In genomic region chr11:77950125-77950685, GRCm38 (mm10) we compare ENCODE assay signal across 23 mouse cellular contexts. TPM values are rescaled to one million over a fixed set of nuclear protein-coding genes. Genes with fewer than 3 reads are reported as not detected.
A peak's percentile ranks its signal among the peaks of the same experiment; 100 is the strongest.
DNase-seq lines count a peak whose midpoint lies in the region; ATAC-seq and TF ChIP-seq lines count a peak whose summit lies in the region.
"Had no signal": no experiment of that assay in that cellular context is flagged by ENCODE, and none has a peak within 500 bp of the region (broad histone marks: within the 10 kb centered on the region; RNA-seq: fewer than 3 reads in every experiment).

No protein-coding gene starts in this region.

- intact Hi-C loops in heart, postnatal 36 days (cut with DNase I) = no loop called here

- H3K4me3 ChIP-seq in cerebellum, adult 2 months (replicated peaks; ENCODE audit: insufficient read depth, low read depth, low read length) = no peak overlapping the region
- no peak overlapping the region for H3K4me3 ChIP-seq in forebrain, embryonic 13.5 days
- H3K4me3 ChIP-seq in forebrain, embryonic 10.5 days = no peak overlapping the region
- H3K4me3 ChIP-seq in hindbrain, postnatal 0 days (ENCODE audit: low read length) = no peak overlapping the region
- H3K4me3 ChIP-seq in hindbrain, embryonic 10.5 days = no peak overlapping the region
- H3K4me3 ChIP-seq: embryonic facial prominence, embryonic 12.5 days; heart, embryonic 13.5 days; hindbrain, embryonic 13.5 days had no signal

- H3K27me3 ChIP-seq in cerebellum, adult 2 months (ENCODE audit: control insufficient read depth, insufficient read depth, low read length) = no peaks in the 10 kb centered on the region
- H3K27me3 ChIP-seq in forebrain, embryonic 13.5 days = peaks cover 56% of the 10 kb centered on the region
- H3K27me3 ChIP-seq in forebrain, embryonic 10.5 days (ENCODE audit: poor library complexity, severe bottlenecking) = peaks cover 97% of the 10 kb centered on the region
- no peaks in the 10 kb centered on the region for H3K27me3 ChIP-seq in hindbrain, postnatal 0 days (ENCODE audit: insufficient read depth, low read length)
- H3K27me3 ChIP-seq in hindbrain, embryonic 10.5 days (ENCODE audit: insufficient read depth, poor library complexity, severe bottlenecking) = peaks cover 94% of the 10 kb centered on the region

- H3K9ac ChIP-seq in forebrain, embryonic 13.5 days = no peak overlapping the region
- no peak overlapping the region for H3K9ac ChIP-seq in hindbrain, postnatal 0 days (replicated peaks; ENCODE audit: low read length)
- H3K9ac ChIP-seq: embryonic facial prominence, embryonic 12.5 days; heart, embryonic 13.5 days; hindbrain, embryonic 13.5 days had no signal

- no peak for TF ChIP-seq POLR2A in cerebellum, adult 2 months (IDR thresholded peaks at IDR 0.05; ENCODE audit: borderline replicate concordance, insufficient read depth, low read length)

- H3K4me1 ChIP-seq in cerebellum, adult 2 months (ENCODE audit: control insufficient read depth, insufficient read depth, low read length) = peaks cover 38% of the 10 kb centered on the region
- peaks cover 66% of the 10 kb centered on the region for H3K4me1 ChIP-seq in forebrain, embryonic 13.5 days
- peaks cover 34% of the 10 kb centered on the region for H3K4me1 ChIP-seq in forebrain, embryonic 10.5 days
- H3K4me1 ChIP-seq in hindbrain, postnatal 0 days (ENCODE audit: insufficient read depth, low read length) = peaks cover 12% of the 10 kb centered on the region; the same call in 1 of the 2 replicates
- peaks cover 17% of the 10 kb centered on the region for H3K4me1 ChIP-seq in hindbrain, embryonic 10.5 days (replicated peaks)
- H3K4me1 ChIP-seq: heart, embryonic 13.5 days had no signal

- 0 out of 2 replicates have a peak overlapping the region, but pooled peaks have one; percentile 23 for H3K27ac ChIP-seq in cerebellum, adult 2 months (ENCODE audit: insufficient read depth, low read length)
- H3K27ac ChIP-seq in forebrain, embryonic 13.5 days = peak overlapping the region; percentile 65
- no peak overlapping the region for H3K27ac ChIP-seq in forebrain, embryonic 10.5 days
- H3K27ac ChIP-seq in hindbrain, postnatal 0 days = peak overlapping the region; percentile 32; the same call in 1 of the 2 replicates
- no peak overlapping the region for H3K27ac ChIP-seq in hindbrain, embryonic 10.5 days
- H3K27ac ChIP-seq: embryonic facial prominence, embryonic 12.5 days; heart, embryonic 13.5 days had no signal

- no peak for TF ChIP-seq CTCF in cerebellum, adult 2 months (IDR thresholded peaks at IDR 0.05; ENCODE audit: borderline replicate concordance, insufficient read depth, low read depth, low read length)
- no peak for TF ChIP-seq CTCF in hindbrain, postnatal 0 days (IDR thresholded peaks at IDR 0.05; ENCODE audit: low read depth)

- 18% methylated on average over 12 of the region's 12 CpGs for WGBS in cerebellum, adult 2 months
- 33% methylated on average over 12 of the region's 12 CpGs for WGBS in forebrain, embryonic 13.5 days
- 33% methylated on average over 12 of the region's 12 CpGs for WGBS in forebrain, embryonic 10.5 days
- 33% methylated on average over 12 of the region's 12 CpGs for WGBS in hindbrain, postnatal 0 days
- 32% methylated on average over 12 of the region's 12 CpGs for WGBS in hindbrain, embryonic 10.5 days

- H3K9me3 ChIP-seq in forebrain, embryonic 13.5 days (replicated peaks) = no peaks in the 10 kb centered on the region
- H3K9me3 ChIP-seq in forebrain, embryonic 10.5 days = no peaks in the 10 kb centered on the region
- H3K9me3 ChIP-seq in hindbrain, postnatal 0 days (ENCODE audit: low read length) = no peaks in the 10 kb centered on the region
- H3K9me3 ChIP-seq in hindbrain, embryonic 10.5 days = no peaks in the 10 kb centered on the region
- H3K9me3 ChIP-seq: embryonic facial prominence, embryonic 12.5 days; heart, embryonic 13.5 days; hindbrain, embryonic 13.5 days had no signal

- H3K4me2 ChIP-seq in forebrain, embryonic 13.5 days = peak overlapping the region; percentile 15
- no peak overlapping the region for H3K4me2 ChIP-seq in hindbrain, postnatal 0 days (ENCODE audit: low read depth, low read length)
- H3K4me2 ChIP-seq: embryonic facial prominence, embryonic 12.5 days; heart, embryonic 13.5 days; hindbrain, embryonic 13.5 days had no signal

- no peak for ATAC-seq in forebrain, embryonic 13.5 days
- peak; percentile 13; the same call in 1 of the 2 replicates for ATAC-seq in hindbrain, postnatal 0 days
- ATAC-seq: activated CD4-positive, CD25-positive, alpha-beta regulatory T cell, adult 4 months; CD4-positive, CD25-positive, alpha-beta regulatory T cell, adult 4 months; inflammation-experienced regulatory T-cells, adult 6 months; intestine, postnatal 0 days; Patski had no signal

- H3K36me3 ChIP-seq in forebrain, embryonic 13.5 days (ENCODE audit: poor library complexity, severe bottlenecking) = peaks cover 25% of the 10 kb centered on the region
- no peaks in the 10 kb centered on the region for H3K36me3 ChIP-seq in forebrain, embryonic 10.5 days (replicated peaks)
- H3K36me3 ChIP-seq in hindbrain, postnatal 0 days (ENCODE audit: insufficient read depth, low read length) = no peaks in the 10 kb centered on the region
- no peaks in the 10 kb centered on the region for H3K36me3 ChIP-seq in hindbrain, embryonic 10.5 days
- H3K36me3 ChIP-seq: embryonic facial prominence, embryonic 12.5 days; heart, embryonic 13.5 days had no signal

- no peak for DNase-seq in cerebellum, adult 2 months
- DNase-seq in cerebellum, adult 11-12 months = no peak
- no peak for DNase-seq in forebrain, embryonic 10.5 days (ENCODE audit: extremely low spot score, low spot score)
- DNase-seq in hindbrain, postnatal 0 days (ENCODE audit: low spot score) = no peak
- DNase-seq in hindbrain, embryonic 10.5 days (ENCODE audit: low spot score) = no peak
- no peak for DNase-seq in heart, postnatal 36 days
- DNase-seq: adrenal gland, postnatal 14 days; B cell, adult 2 months; gastrocnemius, postnatal 36 days; heart, adult 11 months; heart, postnatal 4 days; kidney, adult 9 months had no signal

RNA-seq across cellular contexts. Expression of gene Sez6, which starts 19.6 kb away (rescaled TPM):
- polyA plus RNA-seq in cerebellum, adult 2 months (2012; rRNA removed) = 71.0 and 76.9 TPM in 2 replicates
- polyA plus RNA-seq in forebrain, embryonic 13.5 days (2015; fragmentation: Nextera tagmentation; extraction: Ambion mirVana) = 141 and 165 TPM in 2 replicates
- polyA plus RNA-seq in forebrain, embryonic 10.5 days (2016; fragmentation: Nextera tagmentation; extraction: Ambion mirVana) = 2.8 and 4.3 TPM in 2 replicates
- 175 and 177 TPM in 2 replicates for total RNA-seq in hindbrain, postnatal 0 days (2014; rRNA removed)
- 113 and 127 TPM in 2 replicates for polyA plus RNA-seq in hindbrain, postnatal 0 days (2015; fragmentation: Nextera tagmentation; extraction: Ambion mirVana)
- 8.8 and 19.3 TPM in 2 replicates for polyA plus RNA-seq in hindbrain, embryonic 10.5 days (2016; fragmentation: Nextera tagmentation; extraction: Ambion mirVana)
- under 1 TPM; 0.16 to 0.44 TPM for total RNA-seq in heart, postnatal 36 days (2021)
- polyA plus RNA-seq: CD4-positive, CD25-positive, alpha-beta regulatory T cell, adult 4 months; heart, postnatal 0 days; Patski had no signal

RNA-seq across cellular contexts. Expression of gene Phf12, which starts 32.3 kb away (rescaled TPM):
- polyA plus RNA-seq in cerebellum, adult 2 months (2012; rRNA removed) = 50.1 and 51.9 TPM in 2 replicates
- polyA plus RNA-seq in forebrain, embryonic 13.5 days (2015; fragmentation: Nextera tagmentation; extraction: Ambion mirVana) = 20.7 and 24.5 TPM in 2 replicates
- 17.0 and 20.7 TPM in 2 replicates for polyA plus RNA-seq in forebrain, embryonic 10.5 days (2016; fragmentation: Nextera tagmentation; extraction: Ambion mirVana)
- 31.9 and 34.9 TPM in 2 replicates for total RNA-seq in hindbrain, postnatal 0 days (2014; rRNA removed)
- polyA plus RNA-seq in hindbrain, postnatal 0 days (2015; fragmentation: Nextera tagmentation; extraction: Ambion mirVana) = 8.3 and 8.7 TPM in 2 replicates
- polyA plus RNA-seq in hindbrain, embryonic 10.5 days (2016; fragmentation: Nextera tagmentation; extraction: Ambion mirVana) = 14.5 and 19.7 TPM in 2 replicates
- total RNA-seq in heart, postnatal 36 days (2021) = 10 to 100 TPM; 23.2 to 31.5 TPM

RNA-seq across cellular contexts. Expression of gene Pipox, which starts 56.3 kb away (rescaled TPM):
- 6.8 and 9.0 TPM in 2 replicates for polyA plus RNA-seq in cerebellum, adult 2 months (2012; rRNA removed)
- 12.7 and 15.1 TPM in 2 replicates for polyA plus RNA-seq in forebrain, embryonic 13.5 days (2015; fragmentation: Nextera tagmentation; extraction: Ambion mirVana)
- polyA plus RNA-seq in forebrain, embryonic 10.5 days (2016; fragmentation: Nextera tagmentation; extraction: Ambion mirVana) = 10.0 and 10.1 TPM in 2 replicates
- 2.8 and 6.8 TPM in 2 replicates for total RNA-seq in hindbrain, postnatal 0 days (2014; rRNA removed)
- 4.4 and 4.6 TPM in 2 replicates for polyA plus RNA-seq in hindbrain, postnatal 0 days (2015; fragmentation: Nextera tagmentation; extraction: Ambion mirVana)
- polyA plus RNA-seq in hindbrain, embryonic 10.5 days (2016; fragmentation: Nextera tagmentation; extraction: Ambion mirVana) = 7.3 and 13.1 TPM in 2 replicates
- under 1 TPM; 0.53 to 0.89 TPM for total RNA-seq in heart, postnatal 36 days (2021)
- total RNA-seq: gastrocnemius, adult 8-10 months; gastrocnemius, postnatal 36 days had no signal

Comparison
In these comparisons a context has a peak if more than half of its experiments do, and no peak if none do; other contexts are left out.
1. H3K27ac ChIP-seq: peak in cerebellum, adult 2 months (single experiment), forebrain, embryonic 13.5 days (single experiment) and hindbrain, postnatal 0 days (single experiment); none in forebrain, embryonic 10.5 days (single experiment) and hindbrain, embryonic 10.5 days (single experiment).